Comparison of ENCODE assay signal across 22 mouse cellular contexts in the genomic region with DNA sequence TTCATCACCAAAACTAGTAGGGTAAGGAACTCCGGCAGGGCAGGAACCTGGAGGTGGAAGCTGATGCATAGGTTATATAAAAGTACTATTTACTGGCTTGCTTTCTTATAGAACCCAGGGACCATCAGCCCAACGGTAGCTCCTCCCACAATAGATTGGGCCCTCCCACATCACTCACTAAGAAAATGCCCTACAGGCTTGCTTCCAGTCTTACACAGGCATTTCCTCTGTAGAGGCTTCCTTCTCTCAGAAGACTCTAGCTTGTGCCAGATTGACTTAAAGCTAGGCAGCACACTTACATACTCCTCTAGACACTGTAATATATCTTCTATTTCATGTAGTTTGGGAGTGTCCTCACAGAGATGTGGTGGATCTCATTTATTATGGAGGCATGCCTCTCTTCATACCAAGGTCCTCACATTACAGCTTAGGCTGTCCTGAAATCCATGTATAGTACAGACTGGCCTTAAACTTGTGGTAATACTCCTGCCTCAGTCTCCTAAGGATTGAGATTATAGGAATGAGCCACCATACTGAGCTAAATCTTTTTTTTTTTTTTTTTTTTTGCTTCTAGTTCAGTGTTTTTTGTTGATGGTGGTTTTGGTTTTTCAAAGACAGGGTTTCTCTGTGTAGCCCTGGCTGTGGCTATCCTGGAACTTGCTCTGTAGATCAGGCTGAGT. TPM values are rescaled to one million over a fixed set of nuclear protein-coding genes. Genes with fewer than 3 reads are reported as not detected.
DNase-seq lines count a peak whose midpoint lies in the region; ATAC-seq and TF ChIP-seq lines count a peak whose summit lies in the region.
"Had no signal": no experiment of that assay in that cellular context is flagged by ENCODE, and none has a peak within 500 bp of the region (broad histone marks: within the 10 kb centered on the region; RNA-seq: fewer than 3 reads in every experiment).

No protein-coding gene starts in this region.

- H3K4me3 ChIP-seq in liver, postnatal 0 days (ENCODE audit: low read depth, low read length) = no peak overlapping the region
- H3K4me3 ChIP-seq: erythroblast, embryonic 14.5 days; limb, embryonic 13.5 days; midbrain, embryonic 12.5 days had no signal

- no peak overlapping the region for H3K4me2 ChIP-seq in liver, postnatal 0 days (ENCODE audit: low read depth, low read length)
- H3K4me2 ChIP-seq: limb, embryonic 13.5 days; midbrain, embryonic 12.5 days had no signal

- TF ChIP-seq CTCF in liver, postnatal 0 days (IDR thresholded peaks at IDR 0.05; ENCODE audit: low read depth) = no peak

- DNase-seq in A20 (ENCODE audit: low read depth, low spot score) (peak; percentile 33), liver (peak; percentile 68)
- DNase-seq in c-Kit-negative CD71-positive TER-119-positive erythroid progenitor cells, embryonic 14.5 days (ENCODE audit: low read depth, low spot score) = peak; percentile 35
- no peak for DNase-seq in liver, postnatal 0 days
- DNase-seq in frontal cortex, adult 2 months (ENCODE audit: extremely low spot score in 1 of 2, low spot score in 1 of 2) = no peak
- DNase-seq in spleen, postnatal 14 days (ENCODE audit: low spot score in 2 of 2) = no peak
- no peak for DNase-seq in embryo, embryonic 10.5 days (ENCODE audit: low spot score)
- DNase-seq: adrenal gland, postnatal 14 days; cerebellum, adult 11-12 months; cerebellum, postnatal 36 days; gastrocnemius, postnatal 36 days; kidney, adult 8-10 months; kidney, postnatal 36 days; layer of hippocampus, adult 9-11 months; thymus, postnatal 36 days had no signal

- no peak for ATAC-seq in liver, postnatal 0 days
- ATAC-seq: forebrain, embryonic 14.5 days; hindbrain, postnatal 0 days; Patski had no signal

- H3K9me3 ChIP-seq in liver, postnatal 0 days (ENCODE audit: low read length) = no peaks in the 10 kb centered on the region
- H3K9me3 ChIP-seq: limb, embryonic 13.5 days; midbrain, embryonic 12.5 days had no signal

- WGBS in liver, postnatal 0 days (ENCODE audit: insufficient replicate concordance) = 40% methylated on average over 2 of the region's 2 CpGs

- H3K4me1 ChIP-seq in liver, postnatal 0 days (ENCODE audit: insufficient read depth) = peaks cover 31% of the 10 kb centered on the region

- no peaks in the 10 kb centered on the region for H3K27me3 ChIP-seq in liver, postnatal 0 days (ENCODE audit: insufficient read depth, low read length)
- H3K27me3 ChIP-seq: Patski had no signal

- no peak overlapping the region for H3K9ac ChIP-seq in liver, postnatal 0 days (replicated peaks)
- H3K9ac ChIP-seq: limb, embryonic 13.5 days; midbrain, embryonic 12.5 days had no signal

- no peaks in the 10 kb centered on the region for H3K36me3 ChIP-seq in liver, postnatal 0 days (replicated peaks; ENCODE audit: insufficient read depth, low read length)
- H3K36me3 ChIP-seq: limb, embryonic 13.5 days; midbrain, embryonic 12.5 days had no signal

- H3K27ac ChIP-seq in liver, postnatal 0 days (ENCODE audit: low read depth) = peak overlapping the region; percentile 60
- H3K27ac ChIP-seq: hindbrain, postnatal 0 days; limb, embryonic 13.5 days; macrophage; midbrain, embryonic 12.5 days had no signal

- no peak for TF ChIP-seq EP300 in liver, postnatal 0 days (IDR thresholded peaks at IDR 0.05; ENCODE audit: low read depth)

RNA-seq across cellular contexts. Expression of a gene that starts 4.1 kb away (rescaled TPM):
- polyA plus RNA-seq in liver, postnatal 0 days (2015; fragmentation: Nextera tagmentation; extraction: Ambion mirVana) = 246 and 265 TPM in 2 replicates
- polyA plus RNA-seq in frontal cortex, adult 2 months (2012; rRNA removed) = 151 and 152 TPM in 2 replicates

RNA-seq across cellular contexts. Expression of a gene that starts 26.0 kb away (rescaled TPM):
- polyA plus RNA-seq in liver, postnatal 0 days (2015; fragmentation: Nextera tagmentation; extraction: Ambion mirVana) = 17.4 and 18.2 TPM in 2 replicates
- 49.9 and 55.6 TPM in 2 replicates for polyA plus RNA-seq in frontal cortex, adult 2 months (2012; rRNA removed)

RNA-seq across cellular contexts. Expression of a gene that starts 41.3 kb away (rescaled TPM):
- not detected in 2 replicates for polyA plus RNA-seq in liver, postnatal 0 days (2015; fragmentation: Nextera tagmentation; extraction: Ambion mirVana)
- 204 and 235 TPM in 2 replicates for polyA plus RNA-seq in frontal cortex, adult 2 months (2012; rRNA removed)
- polyA plus RNA-seq: erythroblast, embryonic 14.5 days; macrophage had no signal

RNA-seq across cellular contexts. Expression of a gene that starts 49.3 kb away (rescaled TPM):
- polyA plus RNA-seq in liver, postnatal 0 days (2015; fragmentation: Nextera tagmentation; extraction: Ambion mirVana) = 22.2 and 25.4 TPM in 2 replicates
- 4.4 and 5.5 TPM in 2 replicates for polyA plus RNA-seq in frontal cortex, adult 2 months (2012; rRNA removed)
- polyA plus RNA-seq: macrophage had no signal

RNA-seq across cellular contexts. Expression of a gene that starts 49.7 kb away (rescaled TPM):
- 38.4 and 41.6 TPM in 2 replicates for polyA plus RNA-seq in liver, postnatal 0 days (2015; fragmentation: Nextera tagmentation; extraction: Ambion mirVana)
- 227 and 251 TPM in 2 replicates for polyA plus RNA-seq in frontal cortex, adult 2 months (2012; rRNA removed)

Comparison
In these comparisons a context has a peak if more than half of its experiments do, and no peak if none do; other contexts are left out.
1. DNase-seq: peak in A20 (single experiment), c-Kit-negative CD71-positive TER-119-positive erythroid progenitor cells, embryonic 14.5 days (single experiment) and liver (single experiment); none in liver, postnatal 0 days (single experiment), frontal cortex, adult 2 months (0 of 2), spleen, postnatal 14 days (0 of 2) and embryo, embryonic 10.5 days (single experiment).
2. RNA of a gene that starts 41.3 kb away (polyA plus RNA-seq): 204 to 235 TPM in frontal cortex, adult 2 months; not detected in liver, postnatal 0 days; every median in the first group is over 100 times any median in the second.